Mouse (Mus musculus) E14TG2a.4 (cell line): ENCODE measurements at regions not wholly inside any gene's neighbourhood (a gene's known extent, or its start where the extent isn't known, plus 50 kb on each side); places are given as distances from the start of the nearest gene placed in this dataset.
"Not testable (repeated sequence)": the region's sequence is repeated elsewhere in the genome, so short reads cannot be mapped to it uniquely, and the experiment has no call there.

Experiments used
- H3K27me3 ChIP-seq: 2 replicates; pipeline ENCODE4 v1.6.1; 2014; ENCODE audit warnings: low read length, control low read depth; ENCODE audit not compliant: insufficient read depth
- H3K36me3 ChIP-seq: 2 replicates; pipeline ENCODE4 v1.6.1; 2014; ENCODE audit warnings: low read length, control low read depth; ENCODE audit not compliant: insufficient read depth
- H3K4me1 ChIP-seq: replicated peaks from 2 replicates; pipeline ENCODE4 v1.6.1; 2014; ENCODE audit warnings: low read depth, low read length, control low read depth
- H3K4me3 ChIP-seq: replicated peaks from 2 replicates; pipeline ENCODE4 v1.5.1; 2014; ENCODE audit warnings: mild to moderate bottlenecking, low read length
- H3K9me3 ChIP-seq: 2 replicates; pipeline ENCODE4 v1.6.1; 2014; ENCODE audit warnings: low read length, control low read depth
- CTCF ChIP-seq: conservative IDR thresholded peaks from 2 replicates; pipeline ENCODE4 v1.5.1; 2014; ENCODE audit warnings: low read length
- NANOG ChIP-seq: IDR thresholded peaks from 2 replicates; pipeline ENCODE4 v1.6.1; 2014; ENCODE audit warnings: borderline replicate concordance, low read length, mixed read lengths
- POU5F1 ChIP-seq: IDR thresholded peaks from 2 replicates; pipeline ENCODE4 v1.6.1; 2014; ENCODE audit warnings: low read length, borderline replicate concordance

DNA sequence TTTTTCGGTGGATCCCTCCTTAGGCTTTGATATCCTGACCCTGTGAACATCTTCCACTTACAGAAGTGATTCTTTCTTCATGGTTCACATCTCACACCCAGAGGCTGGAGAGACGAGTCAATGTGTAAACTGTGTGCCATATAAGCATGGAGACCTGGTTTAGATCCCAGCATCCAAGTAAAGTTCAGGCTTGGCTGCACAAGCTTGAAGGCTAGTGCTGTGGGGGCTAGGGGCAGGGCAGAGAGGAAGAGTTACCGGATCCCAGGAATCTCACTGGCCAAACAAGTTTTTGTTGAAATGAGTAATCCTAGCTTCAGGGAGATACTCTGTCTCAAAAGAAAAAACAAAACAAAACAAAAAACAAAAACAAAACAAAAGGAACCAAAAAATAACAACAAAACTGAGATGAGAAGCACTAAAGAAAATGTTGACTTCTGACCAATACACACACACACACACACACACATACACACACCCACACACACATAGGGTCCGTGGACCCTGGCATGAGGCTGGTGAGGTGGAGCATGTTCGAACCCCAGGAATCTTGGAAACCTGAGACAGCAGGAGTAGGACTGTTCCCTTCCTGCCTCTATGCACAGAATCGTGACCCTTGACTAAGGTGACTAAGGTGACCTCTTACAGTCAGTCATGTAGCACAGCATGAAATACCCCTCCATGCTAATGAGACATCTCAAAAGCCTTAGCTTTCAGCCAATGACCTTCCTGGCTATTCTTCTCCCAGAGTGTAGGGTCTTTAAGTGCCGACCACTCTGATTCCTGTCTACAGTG is 55.2 kb downstream of the Gm12728 start:
- H3K36me3 ChIP-seq: no peaks in the 10 kb centered on the region
- H3K27me3 ChIP-seq: no peaks in the 10 kb centered on the region
- no peak overlapping the region for H3K4me3 ChIP-seq
- no peaks in the 10 kb centered on the region for H3K4me1 ChIP-seq
- peaks cover 3% of the 10 kb centered on the region; the same call in 1 of the 2 replicates for H3K9me3 ChIP-seq
- no peak for TF ChIP-seq CTCF
- TF ChIP-seq POU5F1: no peak
- no peak for TF ChIP-seq NANOG

DNA sequence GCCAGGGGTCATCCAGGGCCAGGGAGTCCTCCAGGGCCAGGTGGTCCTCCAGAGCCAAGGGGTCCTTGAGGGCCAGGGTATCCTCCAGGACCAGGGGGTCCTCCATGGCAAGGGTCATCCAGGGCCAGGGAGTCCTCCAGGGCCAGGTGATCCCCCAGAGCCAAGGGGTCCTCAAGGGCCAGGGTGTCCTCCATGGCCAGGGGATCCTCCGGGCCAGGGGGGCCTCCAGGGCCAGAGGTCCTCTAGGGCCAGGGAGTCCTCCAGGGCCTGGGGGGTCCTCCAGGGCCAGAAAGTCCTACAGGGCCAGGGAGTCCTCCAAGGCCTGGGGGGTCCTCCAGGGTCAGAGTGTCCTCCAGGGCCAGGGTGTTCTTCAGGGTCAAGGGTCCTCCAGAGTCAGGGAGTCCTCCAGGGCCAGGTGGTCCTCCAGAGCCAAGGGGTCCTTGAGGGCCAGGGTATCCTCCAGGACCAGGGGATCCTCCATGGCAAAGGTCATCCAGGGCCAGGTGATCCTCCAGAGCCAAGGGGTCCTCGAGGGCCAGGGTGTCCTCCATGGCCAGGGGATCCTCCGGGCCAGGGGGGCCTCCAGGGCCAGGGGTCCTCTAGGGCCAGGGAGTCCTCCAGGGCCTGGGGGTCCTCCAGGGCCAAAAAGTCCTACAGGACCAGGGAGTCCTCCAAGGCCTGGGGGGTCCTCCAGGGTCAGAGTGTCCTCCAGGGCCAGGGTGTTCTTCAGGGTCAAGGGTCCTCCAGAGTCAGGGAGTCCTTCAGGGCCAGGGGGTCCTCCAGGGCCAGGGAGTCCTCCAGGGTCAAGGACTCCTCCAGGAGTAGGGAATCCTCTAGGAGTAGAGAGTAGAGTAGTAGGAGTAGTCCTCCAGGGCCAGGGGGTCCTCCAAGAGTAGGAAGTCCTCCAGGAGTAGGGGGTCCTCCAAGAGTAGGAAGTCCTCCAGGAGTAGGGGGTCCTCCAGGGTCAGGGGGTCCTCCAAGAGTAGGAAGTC is 56.6 kb downstream of the Gm12728 start:
- not testable (repeated sequence) for H3K4me1 ChIP-seq, H3K9me3 ChIP-seq, H3K36me3 ChIP-seq, H3K4me3 ChIP-seq, H3K27me3 ChIP-seq

DNA sequence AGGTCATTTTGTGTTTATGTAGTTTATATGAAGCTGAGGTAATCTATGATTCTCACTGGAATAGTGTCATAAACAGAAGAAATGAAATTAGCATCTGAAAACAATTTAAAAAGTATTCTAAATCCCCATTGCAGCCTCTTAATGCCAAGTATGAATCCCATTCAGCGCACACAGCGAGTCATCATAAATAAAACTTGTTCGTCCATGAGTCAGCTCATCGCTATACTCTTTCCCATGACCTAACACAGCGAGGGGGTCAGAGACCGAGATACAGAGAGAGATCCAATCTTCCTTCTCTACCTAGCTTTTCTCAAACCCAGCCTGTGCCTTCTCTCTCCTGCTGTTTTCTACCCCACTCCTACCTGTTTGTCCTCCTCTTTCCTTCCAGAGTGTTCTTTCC is 63.4 kb downstream of the Gm12728 start:
- Histone ChIP-seq H3K9me3 (peaks cover 7% of the 10 kb centered on the region), H3K27me3 (no peaks in the 10 kb centered on the region), H3K4me3 (no peak overlapping the region), H3K4me1 (no peaks in the 10 kb centered on the region), H3K36me3 (no peaks in the 10 kb centered on the region)
- TF ChIP-seq NANOG (no peak), POU5F1 (no peak), CTCF (no peak)

DNA sequence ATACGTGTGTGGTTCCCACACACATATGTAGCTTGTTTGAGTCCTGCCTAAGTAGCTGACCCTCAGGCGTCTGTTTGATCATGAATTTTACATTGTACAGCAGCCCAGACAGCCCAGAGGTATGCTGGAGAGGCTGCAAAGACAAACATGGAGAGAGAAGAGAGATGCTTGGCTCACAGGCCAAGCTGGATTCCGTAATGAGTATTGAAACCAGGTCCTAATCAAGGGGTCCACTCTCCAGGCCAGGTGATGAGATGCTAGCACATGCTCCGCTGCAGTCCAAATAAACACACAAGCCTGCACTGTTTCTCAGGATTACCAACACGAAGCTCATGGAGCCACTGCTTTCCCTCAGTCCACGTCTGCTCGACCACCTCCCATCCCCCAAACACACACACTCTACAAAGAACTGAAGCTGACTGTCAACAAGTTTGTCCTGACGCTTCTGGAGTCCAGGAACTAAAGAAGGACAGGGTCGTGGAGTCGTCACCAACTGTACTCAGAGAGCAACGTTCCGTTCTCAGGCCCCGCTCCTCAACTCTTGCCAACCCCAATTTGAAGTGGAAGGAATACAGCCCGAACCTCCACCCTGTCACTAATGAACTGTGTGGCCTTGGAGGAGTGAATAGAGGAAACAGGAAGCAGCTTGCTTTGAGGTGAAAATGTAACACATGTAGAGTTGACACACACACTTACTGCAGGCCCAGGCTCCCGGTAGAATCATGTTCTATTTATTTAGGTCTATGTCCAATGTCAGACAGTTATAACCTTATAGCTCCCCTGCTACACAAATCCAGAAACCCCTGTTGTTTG is 69.6 kb downstream of the Gm12728 start:
- Histone ChIP-seq H3K36me3 (no peaks in the 10 kb centered on the region), H3K9me3 (no peaks in the 10 kb centered on the region), H3K4me3 (no peak overlapping the region), H3K4me1 (no peaks in the 10 kb centered on the region), H3K27me3 (no peaks in the 10 kb centered on the region)
- no peak for TF ChIP-seq CTCF
- TF ChIP-seq NANOG: no peak
- no peak for TF ChIP-seq POU5F1

DNA sequence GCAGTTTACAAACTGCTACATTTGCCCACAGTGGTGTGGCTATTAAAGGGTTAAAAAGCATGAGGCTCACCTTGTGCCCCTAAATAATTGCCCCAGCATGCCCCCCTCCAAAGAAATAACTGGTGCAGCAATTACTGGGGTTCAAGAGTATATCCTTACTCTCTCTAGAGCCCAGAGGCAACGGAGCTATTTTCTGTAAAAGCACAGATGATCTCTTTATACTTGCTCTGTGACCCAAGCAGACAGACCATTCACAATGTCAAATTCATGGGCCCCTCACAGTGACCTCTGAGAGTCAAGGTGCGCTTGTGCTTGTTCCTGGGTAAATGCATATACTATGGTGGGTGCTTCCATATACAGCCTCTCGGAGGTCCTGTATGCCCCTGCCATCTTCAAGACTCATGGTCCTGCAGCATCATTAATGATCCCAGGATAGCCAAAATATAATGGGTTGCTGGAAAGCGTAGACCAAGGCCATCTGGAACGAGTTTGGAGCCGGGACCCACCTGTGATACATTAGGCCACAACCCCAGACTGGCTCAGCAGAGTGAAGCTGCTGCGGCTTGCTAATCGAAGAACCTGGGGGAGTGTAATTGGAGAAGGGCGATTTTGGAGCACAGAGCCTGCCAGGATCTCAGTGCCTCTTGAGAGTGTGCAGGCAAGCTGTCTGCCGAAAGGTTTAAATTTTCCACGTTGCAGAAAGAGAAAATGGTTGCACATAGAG is 71.4 kb downstream of the Gm12728 start:
- TF ChIP-seq POU5F1 (no peak), NANOG (no peak), CTCF (no peak)
- Histone ChIP-seq H3K36me3 (no peaks in the 10 kb centered on the region), H3K9me3 (no peaks in the 10 kb centered on the region), H3K4me3 (no peak overlapping the region), H3K27me3 (no peaks in the 10 kb centered on the region), H3K4me1 (no peaks in the 10 kb centered on the region)

DNA sequence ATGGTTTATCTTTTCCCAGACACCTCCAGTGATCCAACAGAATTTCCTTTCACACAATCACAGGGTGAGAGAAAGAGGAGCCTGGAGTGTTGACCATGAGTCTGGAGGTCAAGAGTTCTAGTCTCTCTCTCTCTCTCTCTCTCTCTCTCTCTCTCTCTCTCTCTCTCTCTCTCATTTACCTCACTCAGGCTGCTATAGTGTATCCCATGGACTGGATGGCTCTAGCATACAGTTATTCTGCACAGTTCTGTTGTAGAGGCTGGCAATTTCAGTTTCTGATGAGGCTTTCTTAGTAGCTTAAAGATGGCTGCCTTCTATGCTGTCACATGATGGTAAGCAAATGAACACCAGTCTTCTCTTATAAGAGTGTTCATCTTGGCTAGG is 72.0 kb downstream of the Gm12728 start:
- no peak overlapping the region for H3K4me3 ChIP-seq

DNA sequence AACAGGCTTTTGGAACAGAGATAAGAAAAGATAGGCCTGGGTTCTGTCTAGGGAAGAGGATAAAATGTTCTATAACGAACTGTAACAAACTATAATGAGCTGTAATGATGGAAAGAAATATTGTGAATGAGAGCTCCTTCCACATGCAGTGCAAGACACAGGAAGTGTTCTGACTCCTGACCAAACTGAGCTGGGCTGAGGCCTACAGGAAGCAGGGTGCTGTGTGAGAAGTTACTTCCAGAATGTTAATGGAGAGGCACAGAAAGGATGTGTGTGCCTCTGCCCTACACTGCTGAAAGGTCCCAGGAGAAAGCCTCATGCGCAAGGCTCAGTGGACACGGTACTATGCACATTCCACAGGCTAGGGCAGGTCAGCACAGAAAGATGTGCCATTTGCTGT is 80.8 kb downstream of the Gm12728 start:
- H3K9me3 ChIP-seq: no peaks in the 10 kb centered on the region
- no peak overlapping the region for H3K4me3 ChIP-seq
- no peaks in the 10 kb centered on the region for H3K27me3 ChIP-seq
- H3K36me3 ChIP-seq: no peaks in the 10 kb centered on the region
- TF ChIP-seq NANOG: no peak
- TF ChIP-seq POU5F1: no peak
- TF ChIP-seq CTCF: no peak
- no peaks in the 10 kb centered on the region for H3K4me1 ChIP-seq

More for the DNA sequence above, 72.0 kb downstream of the Gm12728 start:
- H3K4me1 ChIP-seq: no peaks in the 10 kb centered on the region
- no peaks in the 10 kb centered on the region for H3K27me3 ChIP-seq
- H3K36me3 ChIP-seq: no peaks in the 10 kb centered on the region
- no peaks in the 10 kb centered on the region for H3K9me3 ChIP-seq
- TF ChIP-seq POU5F1: no peak
- TF ChIP-seq CTCF: no peak
- no peak for TF ChIP-seq NANOG

DNA sequence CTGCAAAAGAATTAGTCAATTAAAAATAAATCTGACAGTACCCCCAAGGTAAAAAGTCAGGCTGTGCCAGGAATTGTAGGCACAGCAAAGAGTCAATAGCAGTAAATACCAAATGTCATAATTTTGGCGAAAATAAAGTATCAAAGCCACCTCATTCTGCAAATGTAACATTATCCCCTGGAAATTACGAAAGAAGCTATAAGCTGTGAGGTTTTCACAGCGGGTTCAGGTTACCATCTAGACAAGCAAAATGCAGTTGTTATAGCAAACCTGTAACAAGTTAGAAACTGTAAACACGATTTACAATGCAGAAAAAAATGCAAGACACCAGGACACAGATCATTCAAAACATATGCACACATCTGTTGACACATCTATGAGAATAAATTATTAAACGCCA is 87.6 kb downstream of the Gm12728 start:
- no peak for TF ChIP-seq CTCF
- TF ChIP-seq NANOG: no peak
- TF ChIP-seq POU5F1: no peak
- Histone ChIP-seq H3K36me3 (no peaks in the 10 kb centered on the region), H3K27me3 (no peaks in the 10 kb centered on the region), H3K4me1 (no peaks in the 10 kb centered on the region), H3K9me3 (no peaks in the 10 kb centered on the region), H3K4me3 (no peak overlapping the region)
